Mouse (Mus musculus) limb, embryonic 14.5 days (tissue): Measurements from ENCODE around the gene Bhlha15. TPM values are rescaled to one million over a fixed set of nuclear protein-coding genes. Genes with fewer than 3 reads are reported as not detected.

ENCODE experiments used
- ATAC-seq: fragments of 200-750 bp; cut with Nextera tagmentation; 2 replicates; pipeline ENCODE4 v1.8.0; 2017; ENCODE audit warnings: low read depth, moderate number of reproducible peaks, moderate TSS enrichment; ENCODE audit not compliant: low FRiP score
- DNase-seq: peaks from one replicate; pipeline ENCODE4 v3.0.0-alpha.2; 2015; ENCODE audit warnings: low spot score
- H3K27ac ChIP-seq: fragments of 300-500 bp; sonication (generic); replicated peaks from 2 replicates; pipeline ENCODE4 v1.5.1; 2014; ENCODE audit warnings: low read depth, mild to moderate bottlenecking, low read length, moderate library complexity, mixed read lengths
- H3K27me3 ChIP-seq: fragments of 300-500 bp; sonication (generic); 2 replicates; pipeline ENCODE4 v1.6.1; 2014; ENCODE audit warnings: low read length, mixed read lengths; ENCODE audit not compliant: control insufficient read depth, insufficient read depth
- H3K36me3 ChIP-seq: fragments of 300-500 bp; sonication (generic); 2 replicates; pipeline ENCODE4 v1.6.1; 2014; ENCODE audit warnings: mild to moderate bottlenecking, low read length, moderate library complexity, mixed read lengths; ENCODE audit not compliant: control insufficient read depth, insufficient read depth
- H3K4me1 ChIP-seq: fragments of 300-500 bp; sonication (generic); 2 replicates; pipeline ENCODE4 v1.6.1; 2014; ENCODE audit warnings: antibody characterized with exemption, low read length, mixed read lengths; ENCODE audit not compliant: control insufficient read depth, insufficient read depth
- H3K4me2 ChIP-seq: fragments of 300-500 bp; sonication (generic); replicated peaks from 2 replicates; pipeline ENCODE4 v1.6.1; 2014; ENCODE audit warnings: low read depth, mild to moderate bottlenecking, low read length, moderate library complexity; ENCODE audit not compliant: severe bottlenecking
- H3K4me3 ChIP-seq: fragments of 300-500 bp; sonication (generic); replicated peaks from 2 replicates; pipeline ENCODE4 v1.5.1; 2014; ENCODE audit warnings: low read length
- H3K9ac ChIP-seq: fragments of 300-500 bp; sonication (generic); 2 replicates; pipeline ENCODE4 v1.6.1; 2014; ENCODE audit warnings: mild to moderate bottlenecking, low read depth, low read length, moderate library complexity; ENCODE audit not compliant: severe bottlenecking
- H3K9me3 ChIP-seq: fragments of 300-500 bp; sonication (generic); 2 replicates; pipeline ENCODE4 v1.6.1; 2016; ENCODE audit warnings: low read length; ENCODE audit not compliant: control insufficient read depth
- POLR2A ChIP-seq: fragments of 200-500 bp; IDR thresholded peaks from 2 replicates; pipeline ENCODE4 v1.8.0; 2012; ENCODE audit warnings: inconsistent platforms, mild to moderate bottlenecking, moderate library complexity, borderline replicate concordance; ENCODE audit not compliant: insufficient read depth, insufficient read length; ENCODE audit errors: extremely low read depth
- WGBS: fragments of 180-500 bp; shearing (Covaris S2); extraction: QIAGEN DNeasy Blood & Tissue Kit; methylation state at CpG from one replicate; pipeline ENCODE4 v1.1.7; 2014; 5-methylcytosine and 5-hydroxymethylcytosine counted together
- polyA plus RNA-seq, 2 experiments: library from polyadenylated mRNA; depleted of rRNA in 1 of 2; stranded (reverse) in 1 of 2; unstranded in 1 of 2; fragments of >200 nt; fragmentation: Nextera tagmentation in 1 of 2; extraction: Ambion mirVana in 1 of 2; gene quantifications; 2 replicates each; pipeline versions ENCODE4 v1.2.1 to v1.2.3; 2012 to 2014

The Bhlha15 gene
- polyA plus RNA-seq (2012; rRNA removed) (0.18 and 0.23 TPM in 2 replicates), polyA plus RNA-seq (2014; fragmentation: Nextera tagmentation; extraction: Ambion mirVana) (0.22 and 0.29 TPM in 2 replicates)

GRCm38 (mm10) chr5:144189950-144190583 is at the start of gene Bhlha15:
Bhlha15 (plus strand) TSS chr5:144190286.
- Histone ChIP-seq H3K9ac (peak within 1 kb of the TSS; percentile 42), H3K27me3 (no peaks in the 10 kb centered on the region), H3K9me3 (no peaks in the 10 kb centered on the region), H3K4me1 (peaks cover 7% of the 10 kb centered on the region; the same call in 1 of the 2 replicates), H3K27ac (no peak within 1 kb of the TSS), H3K36me3 (peaks cover 20% of the 10 kb centered on the region), H3K4me3 (peak within 1 kb of the TSS; percentile 17; the same call in 1 of the 2 replicates), H3K4me2 (peak within 1 kb of the TSS; percentile 55)
- TF ChIP-seq POLR2A: no peak
- no peak for DNase-seq
- WGBS: 3% methylated on average over 22 of the region's 26 CpGs
- ATAC-seq: no peak

GRCm38 (mm10) chr5:144143531-144143930 is 46.6 kb upstream of the Bhlha15 start:
- H3K4me2 ChIP-seq: no peak overlapping the region
- H3K4me1 ChIP-seq: no peaks in the 10 kb centered on the region
- WGBS: 92% methylated on average over 5 of the region's 5 CpGs
- no peaks in the 10 kb centered on the region for H3K27me3 ChIP-seq
- H3K4me3 ChIP-seq: no peak overlapping the region
- no peak overlapping the region for H3K9ac ChIP-seq
- no peak for TF ChIP-seq POLR2A
- peaks cover 22% of the 10 kb centered on the region for H3K36me3 ChIP-seq
- ATAC-seq: no peak
- H3K9me3 ChIP-seq: no peaks in the 10 kb centered on the region
- DNase-seq: no peak
- no peak overlapping the region for H3K27ac ChIP-seq

- H3K36me3 ChIP-seq: peaks cover 44% of the 10 kb centered on the region
- DNase-seq (no peak), ATAC-seq (no peak)
Observed at GRCm38 (mm10) chr5:144146898-144147297, 43.2 kb upstream of the Bhlha15 start.

GRCm38 (mm10) chr5:144149530-144149929 is 40.6 kb upstream of the Bhlha15 start:
- no peak overlapping the region for H3K9ac ChIP-seq
- H3K27ac ChIP-seq: no peak overlapping the region
- TF ChIP-seq POLR2A: no peak
- no peaks in the 10 kb centered on the region for H3K9me3 ChIP-seq
- DNase-seq: no peak
- no peak overlapping the region for H3K4me3 ChIP-seq
- H3K4me1 ChIP-seq: no peaks in the 10 kb centered on the region
- H3K36me3 ChIP-seq: peaks cover 46% of the 10 kb centered on the region
- WGBS: 99% methylated on average over 4 of the region's 4 CpGs
- no peak for ATAC-seq
- no peaks in the 10 kb centered on the region for H3K27me3 ChIP-seq
- no peak overlapping the region for H3K4me2 ChIP-seq

More at GRCm38 (mm10) chr5:144146898-144147297, 43.2 kb upstream of the Bhlha15 start:
- Histone ChIP-seq H3K9me3 (no peaks in the 10 kb centered on the region), H3K4me1 (no peaks in the 10 kb centered on the region), H3K4me3 (no peak overlapping the region), H3K9ac (no peak overlapping the region), H3K27ac (no peak overlapping the region), H3K27me3 (no peaks in the 10 kb centered on the region), H3K4me2 (no peak overlapping the region)
- no peak for TF ChIP-seq POLR2A

- no peaks in the 10 kb centered on the region for H3K4me1 ChIP-seq
- H3K27ac ChIP-seq: no peak overlapping the region
- no peak overlapping the region for H3K9ac ChIP-seq
- 83% methylated on average over 4 of the region's 4 CpGs for WGBS
- TF ChIP-seq POLR2A: no peak
- no peaks in the 10 kb centered on the region for H3K9me3 ChIP-seq
- H3K4me3 ChIP-seq: no peak overlapping the region
- H3K27me3 ChIP-seq: no peaks in the 10 kb centered on the region
- H3K4me2 ChIP-seq: no peak overlapping the region
- ATAC-seq: no peak
- H3K36me3 ChIP-seq: peaks cover 41% of the 10 kb centered on the region
- no peak for DNase-seq
Observed at GRCm38 (mm10) chr5:144151270-144151669, 38.8 kb upstream of the Bhlha15 start.
